Mouse (Mus musculus) heart, postnatal 0 days (tissue): Measurements from ENCODE around the gene Lmna.

Experiments
- CTCF ChIP-seq: IDR thresholded peaks from 2 replicates; pipeline ENCODE4 v1.5.1; 2016; ENCODE audit warnings: antibody characterized with exemption, control low read depth, low read depth
- EP300 ChIP-seq: IDR thresholded peaks from 2 replicates; pipeline ENCODE4 v1.6.1; 2016; ENCODE audit warnings: antibody characterized with exemption, low read depth

- TF ChIP-seq CTCF (peak; percentile 64), EP300 (no peak)
These were observed 34.8 kb upstream of the Lmna start for GRCm38 (mm10) chr3:88544514-88544913.
